Mouse (Mus musculus): ENCODE data around the gene Mgat4b.

The Mgat4b gene

GRCm38 (mm10) chr11:50252166-50252565 is 41.5 kb downstream of the Mgat4b start:
- no peak for DNase-seq (ENCODE audit: low read depth, low spot score)

- no peak for DNase-seq (ENCODE audit: low read depth, low spot score)
Measured at GRCm38 (mm10) chr11:50252684-50253265, 42.1 kb downstream of the Mgat4b start.

- DNase-seq (ENCODE audit: low read depth, low spot score), result no peak
Measured at GRCm38 (mm10) chr11:50253393-50253792, 42.7 kb downstream of the Mgat4b start.

- DNase-seq (ENCODE audit: low read depth, low spot score), result no peak
Measured at GRCm38 (mm10) chr11:50254010-50254580, 43.4 kb downstream of the Mgat4b start.

GRCm38 (mm10) chr11:50256615-50257014 is 45.9 kb downstream of the Mgat4b start:
- DNase-seq (ENCODE audit: low read depth, low spot score), result no peak

GRCm38 (mm10) chr11:50258310-50258709 is 47.6 kb downstream of the Mgat4b start:
- DNase-seq (ENCODE audit: low read depth, low spot score), result no peak

GRCm38 (mm10) chr11:50262020-50262419 is 51.3 kb downstream of the Mgat4b start:
- peak; percentile 34 for DNase-seq (ENCODE audit: low read depth, low spot score)

- DNase-seq (ENCODE audit: low read depth, low spot score), result no peak
Measured at GRCm38 (mm10) chr11:50263198-50263597, 52.5 kb downstream of the Mgat4b start.

GRCm38 (mm10) chr11:50265931-50266330 is 55.2 kb downstream of the Mgat4b start:
- no peak for DNase-seq (ENCODE audit: low read depth, low spot score)

GRCm38 (mm10) chr11:50266997-50267396 is 56.3 kb downstream of the Mgat4b start:
- DNase-seq (ENCODE audit: low read depth, low spot score), result no peak

- DNase-seq (ENCODE audit: low read depth, low spot score), result peak; percentile 63
Measured at GRCm38 (mm10) chr11:50269163-50269562, 58.5 kb downstream of the Mgat4b start.

GRCm38 (mm10) chr11:50269885-50270284 is 59.2 kb downstream of the Mgat4b start:
- no peak for DNase-seq (ENCODE audit: low read depth, low spot score)

- no peak for DNase-seq (ENCODE audit: low read depth, low spot score)
Measured at GRCm38 (mm10) chr11:50272819-50273218, 62.1 kb downstream of the Mgat4b start.

- DNase-seq (ENCODE audit: low read depth, low spot score), result no peak
Measured at GRCm38 (mm10) chr11:50275077-50275476, 64.4 kb downstream of the Mgat4b start.

GRCm38 (mm10) chr11:50275568-50276151 is 65.0 kb downstream of the Mgat4b start:
- no peak for DNase-seq (ENCODE audit: low read depth, low spot score)

GRCm38 (mm10) chr11:50277025-50277424 is 66.3 kb downstream of the Mgat4b start:
- DNase-seq (ENCODE audit: low read depth, low spot score), result no peak

- no peak for DNase-seq (ENCODE audit: low read depth, low spot score)
Measured at GRCm38 (mm10) chr11:50277706-50278105, 67.0 kb downstream of the Mgat4b start.

GRCm38 (mm10) chr11:50279005-50279404 is 68.3 kb downstream of the Mgat4b start:
- DNase-seq (ENCODE audit: low read depth, low spot score), result no peak

- DNase-seq (ENCODE audit: low read depth, low spot score), result no peak
Measured at GRCm38 (mm10) chr11:50280053-50280452, 69.4 kb downstream of the Mgat4b start.
